Mouse (Mus musculus) splenic B cell, adult 2 months (primary cell): ENCODE measurements around the gene Heca.
"Not testable (repeated sequence)": the region's sequence is repeated elsewhere in the genome, so short reads cannot be mapped to it uniquely, and the experiment has no call there.

ENCODE experiments used
- DNase-seq: peaks from one replicate; pipeline ENCODE4 v3.0.0-alpha.2; 2011; ENCODE audit warnings: low read depth, low spot score
- H3K27me3 ChIP-seq: 2 replicates; pipeline ENCODE4 v1.6.1; 2012; ENCODE audit warnings: mild to moderate bottlenecking, low read length, moderate library complexity, mixed read lengths; ENCODE audit not compliant: control insufficient read depth, poor library complexity, insufficient read depth, severe bottlenecking
- H3K36me3 ChIP-seq: 2 replicates; pipeline ENCODE4 v1.6.1; 2012; ENCODE audit warnings: mild to moderate bottlenecking, low read length, moderate library complexity, mixed read lengths; ENCODE audit not compliant: control insufficient read depth, poor library complexity, insufficient read depth, severe bottlenecking

The Heca gene

GRCm38 (mm10) chr10:17924166-17924565 is 23.7 kb downstream of the Heca start:
- Histone ChIP-seq H3K27me3 (no peaks in the 10 kb centered on the region), H3K36me3 (no peaks in the 10 kb centered on the region)
- DNase-seq = no peak

- Histone ChIP-seq H3K36me3 (no peaks in the 10 kb centered on the region), H3K27me3 (no peaks in the 10 kb centered on the region)
- no peak for DNase-seq
Measured at GRCm38 (mm10) chr10:17921381-17921780, 26.5 kb downstream of the Heca start.

DNA sequence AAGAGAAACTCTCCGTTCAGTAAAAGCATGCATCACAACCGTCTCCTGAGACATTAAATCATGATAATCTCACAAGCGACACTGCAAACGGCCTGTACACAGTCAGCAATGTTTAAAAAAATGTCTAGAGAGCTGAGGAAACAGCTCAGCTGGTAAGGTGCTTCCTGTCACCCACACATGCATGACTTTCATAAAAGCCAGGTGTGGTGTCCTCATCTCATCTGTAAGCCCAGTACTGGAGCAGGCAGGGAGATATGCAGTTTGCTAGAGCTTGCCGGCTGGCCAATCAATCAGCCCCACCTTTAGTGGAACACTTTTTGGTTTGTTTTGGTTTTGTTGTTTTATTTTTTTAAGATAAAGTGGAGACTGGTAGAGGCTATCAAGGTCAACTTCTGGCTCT is 27.9 kb downstream of the Heca start:
- DNase-seq = peak; percentile 61
- Histone ChIP-seq H3K27me3 (no peaks in the 10 kb centered on the region), H3K36me3 (peaks cover 4% of the 10 kb centered on the region)

DNA sequence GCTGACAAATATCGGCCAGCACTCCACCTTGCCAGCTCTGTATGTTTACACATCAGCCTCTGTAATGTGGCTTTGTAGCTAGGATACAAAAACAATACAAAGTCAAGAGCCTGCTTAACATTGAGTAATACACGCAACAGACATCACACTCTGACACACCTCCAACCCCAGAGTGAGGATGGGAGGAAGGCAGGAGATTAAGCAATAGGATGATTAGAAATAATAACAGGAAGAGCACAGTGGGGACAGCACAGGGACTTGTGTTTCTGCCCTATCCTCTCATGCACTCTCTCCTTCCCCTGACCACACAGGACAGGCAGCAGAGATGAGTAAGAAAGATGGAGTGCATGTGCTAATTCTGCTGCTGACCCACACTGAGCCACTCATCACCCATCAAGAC is 28.8 kb downstream of the Heca start:
- no peaks in the 10 kb centered on the region for H3K27me3 ChIP-seq
- no peak for DNase-seq
- H3K36me3 ChIP-seq = peaks cover 7% of the 10 kb centered on the region

GRCm38 (mm10) chr10:17908731-17909130 is 39.1 kb downstream of the Heca start:
- peaks cover 3% of the 10 kb centered on the region; the same call in 1 of the 2 replicates for H3K36me3 ChIP-seq
- no peaks in the 10 kb centered on the region for H3K27me3 ChIP-seq
- DNase-seq = no peak

- not testable (repeated sequence) for H3K27me3 ChIP-seq, H3K36me3 ChIP-seq, DNase-seq
Measured at GRCm38 (mm10) chr10:17906405-17906804, 41.5 kb downstream of the Heca start.

DNA sequence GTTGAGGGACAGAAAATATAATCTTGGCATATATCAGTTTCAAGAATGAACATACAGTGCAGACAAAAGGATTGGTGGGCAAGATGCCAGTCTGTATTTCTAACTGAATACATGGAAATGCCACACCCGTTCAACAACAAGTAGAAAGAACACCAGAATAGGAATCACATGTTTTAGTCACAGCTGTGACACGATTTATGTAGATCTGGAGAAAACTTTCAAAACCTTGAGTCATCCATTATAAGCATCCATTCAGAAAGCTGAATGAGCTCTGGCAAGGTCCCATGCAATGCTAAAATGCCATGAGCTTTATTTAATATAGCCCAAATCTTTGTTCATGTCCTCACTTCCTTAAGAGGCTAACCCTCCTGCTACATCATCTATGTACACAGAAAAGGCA is 44.4 kb downstream of the Heca start:
- DNase-seq = no peak
- H3K36me3 ChIP-seq = peaks cover 6% of the 10 kb centered on the region; the same call in 1 of the 2 replicates
- H3K27me3 ChIP-seq = no peaks in the 10 kb centered on the region

- DNase-seq = no peak
- Histone ChIP-seq H3K36me3 (no peaks in the 10 kb centered on the region), H3K27me3 (no peaks in the 10 kb centered on the region)
Measured at GRCm38 (mm10) chr10:17880724-17881123, 67.1 kb downstream of the Heca start.

GRCm38 (mm10) chr10:17880038-17880437 is 67.8 kb downstream of the Heca start:
- no peaks in the 10 kb centered on the region for H3K36me3 ChIP-seq
- no peaks in the 10 kb centered on the region for H3K27me3 ChIP-seq
- no peak for DNase-seq

GRCm38 (mm10) chr10:17878002-17878919 is 69.6 kb downstream of the Heca start:
- DNase-seq = no peak
- H3K36me3 ChIP-seq = no peaks in the 10 kb centered on the region
- no peaks in the 10 kb centered on the region for H3K27me3 ChIP-seq

DNA sequence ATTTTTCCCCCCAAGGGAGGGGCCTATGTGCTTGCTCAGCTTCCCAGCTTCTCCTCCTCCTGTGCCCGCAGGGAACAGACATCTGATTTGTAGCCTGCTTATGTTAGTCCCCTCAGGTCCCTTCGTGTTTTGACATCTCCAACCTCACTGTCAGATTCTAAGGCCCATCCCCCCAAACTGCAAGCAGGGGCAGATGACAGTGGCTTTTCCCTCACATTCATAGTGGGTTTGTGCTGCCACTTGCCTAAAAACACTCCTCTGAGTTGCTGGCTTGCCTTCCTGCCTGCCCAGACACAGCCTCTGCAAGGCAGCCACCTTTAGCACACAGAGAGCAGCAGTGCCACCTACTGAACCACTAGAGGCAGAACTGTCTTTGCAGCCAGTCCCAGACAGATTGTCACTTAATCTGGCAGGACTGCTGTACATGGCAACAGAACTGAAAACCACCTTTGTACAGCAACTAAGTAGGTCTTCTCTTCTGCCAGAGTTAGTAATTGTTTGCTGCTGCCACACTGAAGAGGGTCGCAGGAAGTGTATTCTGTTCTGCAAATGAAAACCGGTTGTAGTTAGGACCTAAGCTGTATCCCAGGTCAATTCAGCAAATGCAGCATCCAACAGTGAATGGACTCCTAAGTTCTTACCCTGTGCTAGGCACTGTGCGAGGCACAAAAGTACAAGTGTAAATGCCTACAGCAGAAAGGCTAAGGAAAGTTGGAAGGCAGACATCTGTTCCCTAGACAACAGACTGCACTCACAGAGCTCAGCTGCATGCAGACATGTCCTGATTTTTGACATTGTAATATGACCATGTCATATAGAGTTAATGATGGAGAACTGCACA is 77.8 kb downstream of the Heca start:
- H3K27me3 ChIP-seq = no peaks in the 10 kb centered on the region
- peak; percentile 65 for DNase-seq
- H3K36me3 ChIP-seq = no peaks in the 10 kb centered on the region

GRCm38 (mm10) chr10:17860701-17861480 is 87.0 kb downstream of the Heca start:
- DNase-seq = no peak
- no peaks in the 10 kb centered on the region for H3K27me3 ChIP-seq
- no peaks in the 10 kb centered on the region; the same call in 1 of the 2 replicates for H3K36me3 ChIP-seq

- no peak for DNase-seq
- no peaks in the 10 kb centered on the region for H3K36me3 ChIP-seq
- no peaks in the 10 kb centered on the region for H3K27me3 ChIP-seq
Measured at GRCm38 (mm10) chr10:17857647-17858261, 90.1 kb downstream of the Heca start.
